Mouse (Mus musculus) CD8-positive naive resting alpha-beta T cell, adult 2 months (primary cell): ENCODE results near the gene Sirt4.

Experiments
- DNase-seq, 2 experiments: peaks; one replicate each; pipeline ENCODE4 v3.0.0; 2022; ENCODE audit warnings: low read depth in 2 of 2, low spot score in 2 of 2

Sirt4 gene

GRCm38 (mm10) chr5:115436421-115437124, 48.0 kb downstream of the Sirt4 start:
- DNase-seq = no peak

- DNase-seq = no peak
Observed at GRCm38 (mm10) chr5:115435755-115436379, 48.7 kb downstream of the Sirt4 start.

- no peak for DNase-seq
Observed at GRCm38 (mm10) chr5:115434853-115435754, 49.4 kb downstream of the Sirt4 start.

- no peak for DNase-seq
Observed at GRCm38 (mm10) chr5:115434280-115434852, 50.2 kb downstream of the Sirt4 start.

- no peak for DNase-seq
Observed at GRCm38 (mm10) chr5:115433191-115433590, 51.3 kb downstream of the Sirt4 start.

GRCm38 (mm10) chr5:115432395-115432794, 52.1 kb downstream of the Sirt4 start:
- no peak for DNase-seq

- no peak for DNase-seq
Observed at GRCm38 (mm10) chr5:115431898-115432259, 52.6 kb downstream of the Sirt4 start.

GRCm38 (mm10) chr5:115431061-115431897, 53.2 kb downstream of the Sirt4 start:
- DNase-seq = no peak

- no peak for DNase-seq
Observed at GRCm38 (mm10) chr5:115430187-115430960, 54.2 kb downstream of the Sirt4 start.

GRCm38 (mm10) chr5:115429359-115430186, 55.0 kb downstream of the Sirt4 start, which contains the start of gene Msi1:
Msi1 (plus strand) TSS chr5:115429599.
- DNase-seq = no peak

- DNase-seq = no peak
Observed at GRCm38 (mm10) chr5:115428831-115429358, 55.6 kb downstream of the Sirt4 start.
